Mouse (Mus musculus): Measurements from ENCODE around the gene BC016579. TPM values are rescaled to one million over a fixed set of nuclear protein-coding genes. Genes with fewer than 3 reads are reported as not detected.

The BC016579 gene
- total RNA-seq (2014; fragmentation: Nextera tagmentation): not detected in 2 replicates
- total RNA-seq (2017): 0.12 and 0.16 TPM in 2 replicates
- polyA plus RNA-seq (2012): not detected in 2 replicates

DNA sequence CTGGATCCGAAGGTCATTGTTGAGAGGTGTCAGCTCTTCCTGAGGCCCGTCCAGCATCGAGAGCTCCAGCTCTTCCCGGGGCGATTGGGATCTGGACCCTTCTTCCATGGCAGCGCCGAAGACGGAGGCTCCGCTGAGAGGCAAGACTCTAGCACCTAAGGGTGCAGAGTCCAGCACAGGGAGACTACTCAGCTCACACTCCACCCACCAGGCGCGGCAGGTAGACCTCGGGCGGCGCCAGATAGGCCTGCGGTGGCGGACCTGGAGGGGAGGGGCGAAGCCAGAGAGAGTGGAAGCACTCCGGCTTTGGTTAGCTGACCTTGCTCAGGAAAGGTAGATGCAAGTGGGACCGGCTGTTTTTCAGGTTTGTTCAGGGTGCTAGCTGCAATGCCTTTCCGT lies at the start of gene BC016579:
Gene BC016579, minus strand, starts transcription at position 135 of the 399 bp plus-strand sequence.
- Histone ChIP-seq H3K36me3 (replicated peaks) (no peaks in the 10 kb centered on the region), H3K27me3 (ENCODE audit: insufficient read depth, low read length) (peaks cover 7% of the 10 kb centered on the region; the same call in 1 of the 2 replicates), H3K4me1 (ENCODE audit: insufficient read depth, low read depth, low read length) (no peaks in the 10 kb centered on the region), H3K4me3 (ENCODE audit: low read depth, low read length) (no peak within 1 kb of the TSS), H3K9me3 (replicated peaks) (no peaks in the 10 kb centered on the region)
- DNase-seq (ENCODE audit: low spot score) (no peak), ATAC-seq (ENCODE audit: extremely low read depth, insufficient number of reproducible peaks, low FRiP score, poor library complexity, severe bottlenecking) (no peak)
- TF ChIP-seq POLR2AphosphoS5 (IDR thresholded peaks at IDR 0.05; ENCODE audit: insufficient replicate concordance, low read depth, low read length) (no peak), GATA1 (IDR thresholded peaks at IDR 0.05; ENCODE audit: borderline replicate concordance, low read length) (no peak), GATA2 (IDR thresholded peaks at IDR 0.05; ENCODE audit: borderline replicate concordance, low read depth, low read length) (no peak), TAL1 (conservative IDR thresholded peaks at IDR 0.05; ENCODE audit: low read depth, low read length) (no peak), CTCF (IDR thresholded peaks at IDR 0.05; ENCODE audit: low read depth, low read length) (no peak)

DNA sequence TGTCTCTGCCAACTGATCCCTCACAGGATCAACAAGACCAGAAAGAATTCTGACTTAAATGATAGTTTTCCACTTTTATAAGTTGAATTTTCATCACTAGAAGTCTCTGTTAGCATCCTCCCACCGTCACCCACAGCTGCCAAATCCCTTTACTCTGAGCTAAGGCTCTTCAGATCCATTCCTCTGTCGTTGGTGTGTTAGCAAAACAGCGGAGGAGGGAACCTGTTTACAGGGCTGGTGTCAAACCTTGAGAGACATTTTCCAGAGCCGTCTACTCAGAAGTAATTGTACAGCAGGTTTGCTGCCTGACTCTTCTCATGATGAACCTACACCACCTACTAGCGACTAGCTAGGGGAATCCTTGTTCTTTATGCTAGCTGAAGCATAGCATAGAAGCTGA lies 45.4 kb upstream of the BC016579 start:
- Histone ChIP-seq H3K4me3 (ENCODE audit: low read depth, low read length) (no peak overlapping the region), H3K36me3 (replicated peaks) (no peaks in the 10 kb centered on the region), H3K27me3 (ENCODE audit: insufficient read depth, low read length) (no peaks in the 10 kb centered on the region), H3K9me3 (replicated peaks) (no peaks in the 10 kb centered on the region), H3K4me1 (ENCODE audit: insufficient read depth, low read depth, low read length) (no peaks in the 10 kb centered on the region)
- DNase-seq (ENCODE audit: low spot score): no peak
- ATAC-seq (ENCODE audit: extremely low read depth, insufficient number of reproducible peaks, low FRiP score, poor library complexity, severe bottlenecking): no peak
- no peak for TF ChIP-seq GATA2 (IDR thresholded peaks at IDR 0.05; ENCODE audit: borderline replicate concordance, low read depth, low read length)

DNA sequence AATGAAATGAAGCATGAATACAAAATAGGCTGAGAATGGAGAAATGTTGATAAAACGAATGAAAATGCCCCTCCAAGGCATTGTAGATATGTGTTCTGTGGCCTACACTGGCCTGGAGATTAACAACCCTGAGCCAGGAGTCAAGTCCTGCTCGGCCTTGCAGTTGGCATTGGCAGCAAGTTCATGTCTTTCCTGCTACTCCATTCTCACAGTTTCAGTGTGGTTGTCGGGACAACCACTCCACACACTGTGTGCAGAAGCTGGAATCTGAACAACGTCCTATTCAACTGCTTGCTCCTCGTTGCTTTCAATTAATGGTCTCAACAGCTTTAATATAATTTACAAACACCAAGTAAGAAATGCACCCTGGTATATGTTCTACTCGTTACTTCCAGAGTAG lies 44.1 kb upstream of the BC016579 start:
- DNase-seq (ENCODE audit: low spot score) (no peak), ATAC-seq (ENCODE audit: extremely low read depth, insufficient number of reproducible peaks, low FRiP score, poor library complexity, severe bottlenecking) (no peak)
- Histone ChIP-seq H3K27me3 (ENCODE audit: insufficient read depth, low read length) (no peaks in the 10 kb centered on the region), H3K36me3 (replicated peaks) (no peaks in the 10 kb centered on the region), H3K4me3 (ENCODE audit: low read depth, low read length) (no peak overlapping the region), H3K4me1 (ENCODE audit: insufficient read depth, low read depth, low read length) (no peaks in the 10 kb centered on the region), H3K9me3 (replicated peaks) (no peaks in the 10 kb centered on the region)
- TF ChIP-seq CTCF (IDR thresholded peaks at IDR 0.05; ENCODE audit: low read depth, low read length): no peak
- TF ChIP-seq GATA2 (IDR thresholded peaks at IDR 0.05; ENCODE audit: borderline replicate concordance, low read depth, low read length): no peak
- no peak for TF ChIP-seq TAL1 (conservative IDR thresholded peaks at IDR 0.05; ENCODE audit: low read depth, low read length)
- no peak for TF ChIP-seq POLR2AphosphoS5 (IDR thresholded peaks at IDR 0.05; ENCODE audit: insufficient replicate concordance, low read depth, low read length)
- TF ChIP-seq GATA1 (IDR thresholded peaks at IDR 0.05; ENCODE audit: borderline replicate concordance, low read length): no peak

DNA sequence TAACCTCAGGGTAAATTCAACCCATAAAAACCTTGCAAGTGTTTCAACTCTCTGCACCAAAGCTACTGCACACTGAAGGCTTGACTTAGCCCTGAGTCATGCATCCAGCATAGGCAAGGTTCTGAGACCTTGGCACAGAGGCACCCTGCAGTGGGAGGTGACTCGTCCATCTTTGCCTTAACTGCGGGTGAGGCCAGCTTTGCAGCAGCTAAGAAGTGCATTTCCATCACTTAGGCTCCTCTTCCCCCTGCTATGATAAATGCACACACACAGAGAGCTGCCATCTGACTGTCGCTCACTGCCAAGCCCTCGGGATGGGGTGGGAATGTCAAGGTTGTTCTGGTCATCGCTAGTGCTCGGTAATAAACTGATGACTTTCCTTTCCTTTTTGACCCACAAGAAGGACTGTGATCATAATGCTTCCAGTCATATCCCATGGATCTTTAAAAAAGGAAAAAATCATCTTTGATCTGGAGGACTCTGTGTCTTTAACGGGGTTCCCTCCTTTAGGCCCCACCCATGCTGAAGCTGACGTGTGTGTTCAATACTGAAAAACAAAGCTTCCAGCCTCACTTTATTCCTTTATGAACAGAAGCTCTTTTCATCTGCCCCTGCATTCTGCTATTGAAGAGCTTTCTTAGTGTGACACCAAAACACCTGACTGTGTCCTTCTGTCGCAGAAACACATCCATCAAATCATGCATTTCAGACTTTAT lies 41.7 kb upstream of the BC016579 start:
- Histone ChIP-seq H3K4me1 (ENCODE audit: insufficient read depth, low read depth, low read length) (no peaks in the 10 kb centered on the region), H3K4me3 (ENCODE audit: low read depth, low read length) (no peak overlapping the region), H3K9me3 (replicated peaks) (no peaks in the 10 kb centered on the region), H3K27me3 (ENCODE audit: insufficient read depth, low read length) (no peaks in the 10 kb centered on the region), H3K36me3 (replicated peaks) (no peaks in the 10 kb centered on the region)
- ATAC-seq (ENCODE audit: extremely low read depth, insufficient number of reproducible peaks, low FRiP score, poor library complexity, severe bottlenecking) (no peak), DNase-seq (ENCODE audit: low spot score) (no peak)
- TF ChIP-seq GATA1 (IDR thresholded peaks at IDR 0.05; ENCODE audit: borderline replicate concordance, low read length): no peak
- TF ChIP-seq GATA2 (IDR thresholded peaks at IDR 0.05; ENCODE audit: borderline replicate concordance, low read depth, low read length): no peak
- no peak for TF ChIP-seq POLR2AphosphoS5 (IDR thresholded peaks at IDR 0.05; ENCODE audit: insufficient replicate concordance, low read depth, low read length)
- TF ChIP-seq CTCF (IDR thresholded peaks at IDR 0.05; ENCODE audit: low read depth, low read length): no peak
- TF ChIP-seq TAL1 (conservative IDR thresholded peaks at IDR 0.05; ENCODE audit: low read depth, low read length): no peak

DNA sequence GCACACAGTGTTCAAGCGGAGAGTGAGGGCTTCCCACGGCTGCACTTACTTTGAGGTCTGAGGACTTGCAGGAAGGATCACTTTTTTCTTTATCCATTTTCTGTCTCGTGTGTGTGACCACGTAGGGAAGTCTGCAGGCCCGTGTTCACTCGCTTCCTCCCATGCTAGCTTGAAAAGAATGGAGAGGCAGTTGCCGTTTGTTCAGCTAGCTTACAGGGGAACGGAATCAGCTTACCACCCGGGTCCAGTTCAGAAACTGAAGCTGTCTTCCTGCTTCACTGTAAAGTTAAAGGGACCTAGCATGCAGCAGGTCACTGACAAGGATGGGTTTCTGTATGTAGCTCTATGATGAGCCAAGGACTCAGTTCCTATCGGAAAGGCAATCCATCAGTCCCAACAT lies 39.7 kb upstream of the BC016579 start, which contains the start of gene Tmprss7:
Gene Tmprss7, minus strand, starts transcription at position 101 of the 400 bp plus-strand sequence.
- DNase-seq (ENCODE audit: low spot score) (no peak), ATAC-seq (ENCODE audit: extremely low read depth, insufficient number of reproducible peaks, low FRiP score, poor library complexity, severe bottlenecking) (no peak)
- Histone ChIP-seq H3K36me3 (replicated peaks) (no peaks in the 10 kb centered on the region), H3K4me1 (ENCODE audit: insufficient read depth, low read depth, low read length) (no peaks in the 10 kb centered on the region), H3K27me3 (ENCODE audit: insufficient read depth, low read length) (no peaks in the 10 kb centered on the region), H3K9me3 (replicated peaks) (no peaks in the 10 kb centered on the region), H3K4me3 (ENCODE audit: low read depth, low read length) (no peak within 1 kb of the TSS)
- no peak for TF ChIP-seq CTCF (IDR thresholded peaks at IDR 0.05; ENCODE audit: low read depth, low read length)

DNA sequence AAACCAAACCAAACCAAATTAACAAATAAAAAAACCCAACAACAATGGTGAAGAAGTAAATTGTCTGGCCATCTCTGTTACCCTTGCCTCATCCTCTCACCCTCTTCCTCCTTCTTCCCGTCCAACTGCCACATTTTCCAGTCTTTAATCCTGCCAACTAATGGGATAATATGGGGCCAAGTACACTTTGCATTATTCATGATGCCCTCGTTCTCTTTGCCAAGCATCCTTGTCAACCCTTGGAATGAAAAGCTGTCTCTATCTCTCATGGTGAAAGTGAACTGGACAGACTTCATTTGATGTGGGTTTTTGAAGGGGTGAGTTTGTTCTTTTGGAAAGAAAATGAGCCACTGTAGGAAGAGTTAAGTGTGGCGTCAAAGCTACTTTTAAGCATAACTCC lies 39.0 kb upstream of the BC016579 start:
- H3K27me3 ChIP-seq (ENCODE audit: insufficient read depth, low read length): no peaks in the 10 kb centered on the region
- H3K9me3 ChIP-seq (replicated peaks): no peaks in the 10 kb centered on the region
- no peak overlapping the region for H3K4me3 ChIP-seq (ENCODE audit: low read depth, low read length)
- H3K36me3 ChIP-seq (replicated peaks): no peaks in the 10 kb centered on the region
- no peak for DNase-seq (ENCODE audit: low spot score)
- no peak for ATAC-seq (ENCODE audit: extremely low read depth, insufficient number of reproducible peaks, low FRiP score, poor library complexity, severe bottlenecking)
- H3K4me1 ChIP-seq (ENCODE audit: insufficient read depth, low read depth, low read length): no peaks in the 10 kb centered on the region
- TF ChIP-seq TAL1 (conservative IDR thresholded peaks at IDR 0.05; ENCODE audit: low read depth, low read length): no peak
- no peak for TF ChIP-seq GATA1 (IDR thresholded peaks at IDR 0.05; ENCODE audit: borderline replicate concordance, low read length)
- TF ChIP-seq POLR2AphosphoS5 (IDR thresholded peaks at IDR 0.05; ENCODE audit: insufficient replicate concordance, low read depth, low read length): no peak
- TF ChIP-seq CTCF (IDR thresholded peaks at IDR 0.05; ENCODE audit: low read depth, low read length): no peak
- no peak for TF ChIP-seq GATA2 (IDR thresholded peaks at IDR 0.05; ENCODE audit: borderline replicate concordance, low read depth, low read length)

Data from G1E (cell line).